Mouse (Mus musculus) forebrain, embryonic 16.5 days (tissue): ENCODE results near the gene Itga1. TPM values are rescaled to one million over a fixed set of nuclear protein-coding genes. Genes with fewer than 3 reads are reported as not detected.
A peak's percentile ranks its signal among the peaks of the same experiment; 100 is the strongest.

ENCODE experiments used
- ATAC-seq: fragments of 200-750 bp; cut with Nextera tagmentation; 2 replicates; pipeline ENCODE4 v1.8.0; 2017; ENCODE audit warnings: mild to moderate bottlenecking, moderate library complexity
- H3K27ac ChIP-seq: fragments of 300-500 bp; sonication (generic); 2 replicates; pipeline ENCODE4 v1.5.1; 2014; ENCODE audit warnings: low read length, control low read depth
- H3K27me3 ChIP-seq: fragments of 300-500 bp; sonication (generic); replicated peaks from 2 replicates; pipeline ENCODE4 v1.6.1; 2014; ENCODE audit warnings: low read length; ENCODE audit not compliant: control insufficient read depth, insufficient read depth
- H3K36me3 ChIP-seq: fragments of 300-500 bp; sonication (generic); 2 replicates; pipeline ENCODE4 v1.6.1; 2014; ENCODE audit not compliant: control insufficient read depth, insufficient read depth
- H3K4me1 ChIP-seq: fragments of 300-500 bp; sonication (generic); replicated peaks from 2 replicates; pipeline ENCODE4 v1.6.1; 2014; ENCODE audit warnings: low read length; ENCODE audit not compliant: control insufficient read depth, insufficient read depth
- H3K4me2 ChIP-seq: fragments of 300-500 bp; sonication (generic); 2 replicates; pipeline ENCODE4 v1.6.1; 2014; ENCODE audit warnings: mild to moderate bottlenecking, low read length, control low read depth
- H3K4me3 ChIP-seq: fragments of 300-500 bp; sonication (generic); replicated peaks from 2 replicates; pipeline ENCODE4 v1.5.1; 2014; ENCODE audit warnings: mild to moderate bottlenecking, low read length, control low read depth
- H3K9ac ChIP-seq: fragments of 300-500 bp; sonication (generic); replicated peaks from 2 replicates; pipeline ENCODE4 v1.6.1; 2014; ENCODE audit warnings: low read depth, low read length, control low read depth
- H3K9me3 ChIP-seq: fragments of 300-500 bp; sonication (generic); 2 replicates; pipeline ENCODE4 v1.6.1; 2016; ENCODE audit warnings: low read length; ENCODE audit not compliant: control insufficient read depth
- WGBS: fragments of 180-500 bp; shearing (Covaris S2); extraction: QIAGEN DNeasy Blood & Tissue Kit; methylation state at CpG from one replicate; pipeline ENCODE4 v1.1.7; 2014; 5-methylcytosine and 5-hydroxymethylcytosine counted together
- polyA plus RNA-seq: library from polyadenylated mRNA; unstranded; fragments of >200 nt; fragmentation: Nextera tagmentation; extraction: Ambion mirVana; gene quantifications from 2 replicates; pipeline ENCODE4 v1.2.1, GENCODE M21; 2015

The Itga1 gene
- polyA plus RNA-seq, 1 experiment from 2014 or later = 6.6 TPM

GRCm38 (mm10) chr13:114992260-114993014 is 109.3 kb downstream of the Itga1 start:
- Histone ChIP-seq H3K27me3 (no peaks in the 10 kb centered on the region), H3K4me1 (peaks cover 8% of the 10 kb centered on the region), H3K4me3 (no peak overlapping the region), H3K27ac (no peak overlapping the region), H3K9me3 (no peaks in the 10 kb centered on the region), H3K4me2 (peak overlapping the region; percentile 29), H3K9ac (no peak overlapping the region), H3K36me3 (no peaks in the 10 kb centered on the region)
- 7% methylated on average over 14 of the region's 14 CpGs for WGBS
- peak; percentile 83 for ATAC-seq

DNA sequence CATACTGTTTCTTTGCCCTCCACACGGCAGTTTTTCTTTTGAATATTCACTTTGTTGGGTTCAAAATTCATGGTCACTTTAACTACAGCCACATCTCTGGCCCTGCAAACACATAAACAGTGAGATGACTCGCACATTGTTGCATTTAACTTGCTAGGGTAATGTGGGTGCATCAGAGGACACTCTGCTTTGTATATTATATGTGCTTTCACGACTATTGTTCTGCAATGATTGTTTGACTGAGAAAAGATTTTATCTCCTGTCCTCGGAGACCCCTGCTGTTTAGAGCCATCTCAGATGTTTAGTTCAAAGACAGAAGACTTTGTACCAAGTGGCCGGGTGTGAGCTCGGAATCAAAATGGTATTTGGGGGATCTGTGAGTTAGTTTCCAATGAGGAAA is 114.1 kb downstream of the Itga1 start:
- Histone ChIP-seq H3K4me2 (no peak overlapping the region), H3K4me3 (no peak overlapping the region), H3K4me1 (peaks cover 7% of the 10 kb centered on the region), H3K27me3 (no peaks in the 10 kb centered on the region), H3K9me3 (no peaks in the 10 kb centered on the region), H3K9ac (no peak overlapping the region), H3K36me3 (no peaks in the 10 kb centered on the region), H3K27ac (no peak overlapping the region)
- WGBS = 72% methylated on average over 6 of the region's 6 CpGs
- ATAC-seq = no peak

DNA sequence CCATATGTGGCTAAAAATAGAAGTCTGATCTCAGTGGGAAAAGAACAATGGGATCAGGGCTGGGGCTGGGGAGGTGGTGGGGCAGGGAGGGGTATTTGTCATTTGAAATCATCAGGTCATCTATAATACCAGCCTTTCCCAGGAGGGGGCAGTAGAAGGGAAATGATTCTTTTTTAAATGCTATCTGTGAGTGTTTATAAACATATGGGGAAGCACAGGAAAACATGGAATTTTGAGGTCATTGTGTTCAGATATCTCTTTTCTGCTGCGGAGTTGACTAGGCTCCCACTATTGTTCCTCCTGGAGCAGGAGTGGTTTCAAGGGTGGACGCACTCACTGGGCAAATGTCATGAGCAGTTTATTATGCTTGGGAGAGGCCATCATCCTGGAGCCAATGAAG is 114.6 kb downstream of the Itga1 start:
- no peak overlapping the region for H3K4me2 ChIP-seq
- H3K27me3 ChIP-seq = no peaks in the 10 kb centered on the region
- H3K36me3 ChIP-seq = no peaks in the 10 kb centered on the region
- no peak overlapping the region for H3K9ac ChIP-seq
- peaks cover 2% of the 10 kb centered on the region for H3K4me1 ChIP-seq
- WGBS = 70% methylated on average over 2 of the region's 2 CpGs
- no peak for ATAC-seq
- no peaks in the 10 kb centered on the region for H3K9me3 ChIP-seq
- H3K27ac ChIP-seq = no peak overlapping the region
- no peak overlapping the region for H3K4me3 ChIP-seq

DNA sequence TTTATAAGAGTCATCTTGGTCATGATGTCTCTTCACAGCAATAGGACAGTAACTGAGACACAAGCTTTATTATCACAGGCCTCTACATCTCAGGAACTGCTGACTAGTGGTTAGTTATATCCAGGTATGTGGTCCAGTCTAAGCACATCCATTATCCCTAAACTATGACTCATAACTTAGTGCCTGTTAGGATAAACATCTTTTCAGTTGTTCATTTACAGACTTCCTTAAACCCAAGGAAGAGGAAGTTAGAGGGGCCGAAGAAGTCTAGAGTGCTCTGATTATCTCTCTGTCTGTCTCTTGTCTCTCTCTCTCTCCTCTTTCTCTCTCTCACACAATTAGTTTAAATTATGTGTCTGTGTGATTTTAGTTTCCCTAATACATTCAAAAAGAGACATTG is 117.1 kb downstream of the Itga1 start:
- Histone ChIP-seq H3K4me2 (no peak overlapping the region), H3K4me1 (no peaks in the 10 kb centered on the region), H3K4me3 (no peak overlapping the region), H3K9me3 (no peaks in the 10 kb centered on the region), H3K36me3 (no peaks in the 10 kb centered on the region), H3K27ac (no peak overlapping the region), H3K27me3 (no peaks in the 10 kb centered on the region), H3K9ac (no peak overlapping the region)
- ATAC-seq = no peak
- WGBS = 91% methylated on average over 1 of the region's 1 CpGs

DNA sequence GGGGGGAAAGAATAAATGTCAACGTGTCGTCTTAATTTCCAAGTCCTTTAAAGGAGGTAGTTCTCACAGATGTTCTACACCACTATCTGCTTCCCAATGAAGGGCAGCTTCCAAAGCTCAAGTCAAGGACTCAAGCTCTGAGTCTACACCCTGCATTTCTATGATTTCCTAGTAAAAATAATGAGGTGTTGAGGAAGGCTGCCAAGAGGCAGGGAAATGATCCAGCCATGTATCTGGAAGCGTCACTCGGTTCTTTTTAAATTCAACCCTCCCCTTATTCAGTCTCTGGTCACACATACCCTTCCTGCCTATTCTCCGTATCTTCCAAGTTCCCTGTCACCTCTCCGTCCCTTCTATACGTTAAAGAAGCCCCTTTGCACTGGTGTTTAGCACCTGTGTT is 118.6 kb downstream of the Itga1 start:
- Histone ChIP-seq H3K27me3 (no peaks in the 10 kb centered on the region), H3K9ac (no peak overlapping the region), H3K4me3 (no peak overlapping the region), H3K9me3 (no peaks in the 10 kb centered on the region), H3K4me2 (no peak overlapping the region), H3K36me3 (no peaks in the 10 kb centered on the region), H3K4me1 (no peaks in the 10 kb centered on the region), H3K27ac (no peak overlapping the region)
- 73% methylated on average over 7 of the region's 7 CpGs for WGBS
- no peak for ATAC-seq

GRCm38 (mm10) chr13:114980831-114981419 is 120.8 kb downstream of the Itga1 start:
- H3K36me3 ChIP-seq = no peaks in the 10 kb centered on the region
- H3K4me1 ChIP-seq = no peaks in the 10 kb centered on the region
- H3K27me3 ChIP-seq = no peaks in the 10 kb centered on the region
- no peak overlapping the region for H3K27ac ChIP-seq
- no peak overlapping the region for H3K9ac ChIP-seq
- WGBS = 41% methylated on average over 10 of the region's 10 CpGs
- H3K9me3 ChIP-seq = no peaks in the 10 kb centered on the region
- ATAC-seq = no peak
- H3K4me2 ChIP-seq = no peak overlapping the region
- no peak overlapping the region for H3K4me3 ChIP-seq

- H3K9me3 ChIP-seq = no peaks in the 10 kb centered on the region
- H3K9ac ChIP-seq = no peak overlapping the region
- no peak overlapping the region for H3K4me2 ChIP-seq
- 75% methylated on average over 6 of the region's 6 CpGs for WGBS
- H3K4me3 ChIP-seq = no peak overlapping the region
- H3K27me3 ChIP-seq = no peaks in the 10 kb centered on the region
- no peak overlapping the region for H3K27ac ChIP-seq
- H3K4me1 ChIP-seq = no peaks in the 10 kb centered on the region
- no peak for ATAC-seq
- no peaks in the 10 kb centered on the region for H3K36me3 ChIP-seq
Measured at GRCm38 (mm10) chr13:114974484-114975042, 127.2 kb downstream of the Itga1 start.

DNA sequence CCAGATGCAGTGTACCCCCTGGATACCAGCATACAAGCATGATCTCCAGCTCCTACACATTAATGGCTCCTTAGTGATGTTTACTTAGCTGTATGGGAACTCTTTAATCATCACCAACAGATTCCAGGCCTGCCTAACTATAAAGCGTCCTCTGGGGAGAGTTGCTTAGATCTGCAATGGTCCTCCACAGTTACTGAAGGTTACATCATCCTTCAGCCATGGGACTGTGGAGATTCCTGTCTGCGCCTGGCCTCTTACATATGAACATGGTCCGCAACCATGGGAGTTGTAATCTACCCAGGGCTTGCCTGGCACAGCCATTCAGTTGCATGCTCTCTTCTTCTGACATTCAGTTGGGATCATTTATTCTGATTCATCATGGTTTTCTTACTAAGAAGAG is 129.9 kb downstream of the Itga1 start:
- 95% methylated on average over 3 of the region's 3 CpGs for WGBS

DNA sequence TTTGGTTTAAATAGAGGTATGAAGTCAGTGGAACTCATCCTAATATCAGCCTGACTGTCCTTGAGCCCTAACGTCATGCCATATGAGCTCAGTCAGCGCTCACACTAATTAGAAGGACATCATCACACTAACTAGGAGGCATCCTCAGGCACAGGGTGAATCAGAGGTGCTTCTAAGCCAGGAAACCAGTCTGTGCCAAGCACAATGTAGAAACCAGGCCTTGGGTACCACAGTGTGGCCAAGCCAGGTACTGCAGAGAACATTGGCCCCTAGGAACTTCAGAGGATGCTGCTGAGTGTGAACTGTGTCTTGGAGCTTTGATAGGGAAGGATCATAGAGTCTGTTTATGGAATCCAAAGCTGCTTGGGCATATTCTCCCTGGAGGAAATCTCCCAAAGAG is 137.5 kb downstream of the Itga1 start:
- no peak overlapping the region for H3K9ac ChIP-seq
- H3K27me3 ChIP-seq = no peaks in the 10 kb centered on the region
- no peaks in the 10 kb centered on the region for H3K36me3 ChIP-seq
- H3K27ac ChIP-seq = no peak overlapping the region
- no peaks in the 10 kb centered on the region for H3K9me3 ChIP-seq
- ATAC-seq = peak; percentile 94
- 26% methylated on average over 2 of the region's 2 CpGs for WGBS
- H3K4me2 ChIP-seq = no peak overlapping the region
- no peak overlapping the region for H3K4me3 ChIP-seq
- H3K4me1 ChIP-seq = no peaks in the 10 kb centered on the region

More for the DNA sequence above, 129.9 kb downstream of the Itga1 start:
- Histone ChIP-seq H3K9ac (no peak overlapping the region), H3K27me3 (no peaks in the 10 kb centered on the region), H3K27ac (no peak overlapping the region), H3K4me3 (no peak overlapping the region), H3K4me1 (no peaks in the 10 kb centered on the region), H3K9me3 (no peaks in the 10 kb centered on the region), H3K36me3 (no peaks in the 10 kb centered on the region), H3K4me2 (no peak overlapping the region)
- no peak for ATAC-seq
